Mouse (Mus musculus) MEL (cell line): ENCODE data around the gene Rpl26.

Source experiments
- CTCF ChIP-seq, 3 experiments: IDR thresholded peaks in 2 of 3; conservative IDR thresholded peaks in 1 of 3; 2 replicates each; pipeline ENCODE4 v1.5.1; 2011 to 2012; ENCODE audit warnings: low read length in 3 of 3, low read depth in 2 of 3, mild to moderate bottlenecking in 2 of 3, improper control_type of control experiment in 1 of 3, inconsistent platforms in 1 of 3, mixed read lengths in 1 of 3, moderate library complexity in 1 of 3; ENCODE audit not compliant: control insufficient read depth in 1 of 3, insufficient read depth in 1 of 3, poor library complexity in 1 of 3, severe bottlenecking in 1 of 3
- EP300 ChIP-seq, 2 experiments: IDR thresholded peaks; 2 replicates each; pipeline ENCODE4 v1.6.1; 2011; ENCODE audit warnings: improper control_type of control experiment in 2 of 2, low read length in 2 of 2, low read depth in 1 of 2, mild to moderate bottlenecking in 1 of 2
- KAT2A ChIP-seq: conservative IDR thresholded peaks from 2 replicates; pipeline ENCODE4 v1.6.1; 2012; ENCODE audit warnings: low read depth, low read length, improper control_type of control experiment, inconsistent platforms
- MAX ChIP-seq: IDR thresholded peaks from 2 replicates; pipeline ENCODE4 v1.6.1; 2011; ENCODE audit warnings: low read length, improper control_type of control experiment
- MEF2A ChIP-seq: IDR thresholded peaks from 2 replicates; pipeline ENCODE4 v1.6.1; 2014; ENCODE audit warnings: low read depth, mild to moderate bottlenecking, inconsistent platforms, low read length, improper control_type of control experiment; ENCODE audit not compliant: poor library complexity, insufficient replicate concordance, severe bottlenecking; ENCODE audit errors: extremely low read depth
- MXI1 ChIP-seq: IDR thresholded peaks from 2 replicates; pipeline ENCODE4 v1.6.1; 2011; ENCODE audit warnings: mild to moderate bottlenecking, low read depth, low read length, improper control_type of control experiment
- POLR2A ChIP-seq, 2 experiments: IDR thresholded peaks; 2 replicates each; pipeline ENCODE4 v1.6.1; 2011 to 2012; ENCODE audit warnings: low read length in 2 of 2, mild to moderate bottlenecking in 2 of 2, control low read depth in 1 of 2, improper control_type of control experiment in 1 of 2, low read depth in 1 of 2, moderate library complexity in 1 of 2; ENCODE audit not compliant: control insufficient read depth in 1 of 2, insufficient read depth in 1 of 2, poor library complexity in 1 of 2
- RCOR1 ChIP-seq: IDR thresholded peaks from 2 replicates; pipeline ENCODE4 v1.6.1; 2012; ENCODE audit warnings: low read depth, mild to moderate bottlenecking, inconsistent platforms, low read length, improper control_type of control experiment
- SIN3A ChIP-seq: IDR thresholded peaks from 2 replicates; pipeline ENCODE4 v1.6.1; 2012; ENCODE audit warnings: low read length, improper control_type of control experiment, inconsistent platforms
- TCF12 ChIP-seq: IDR thresholded peaks from 2 replicates; pipeline ENCODE4 v1.6.1; 2014; ENCODE audit warnings: low read depth, mild to moderate bottlenecking, inconsistent platforms, low read length, improper control_type of control experiment, moderate library complexity
- ZC3H11A ChIP-seq: IDR thresholded peaks from 2 replicates; pipeline ENCODE4 v1.6.1; 2012; ENCODE audit warnings: low read depth, mild to moderate bottlenecking, inconsistent platforms, low read length, improper control_type of control experiment
- ZNF384 ChIP-seq: IDR thresholded peaks from 2 replicates; pipeline ENCODE4 v1.6.1; 2012; ENCODE audit warnings: low read depth, mild to moderate bottlenecking, inconsistent platforms, low read length, improper control_type of control experiment

- TF ChIP-seq ZNF384 (no peak), TCF12 (no peak), CTCF (IDR thresholded peaks at IDR 0.05 in 2 of 3, conservative IDR thresholded peaks at IDR 0.05 in 1 of 3; ENCODE audit: control insufficient read depth in 1 of 3, insufficient read depth in 1 of 3, low read depth in 2 of 3, low read length in 3 of 3, poor library complexity in 1 of 3, severe bottlenecking in 1 of 3) (no peak), POLR2A (IDR thresholded peaks at IDR 0.05; ENCODE audit: control insufficient read depth in 1 of 2, insufficient read depth in 1 of 2, low read depth in 1 of 2, low read length in 2 of 2, poor library complexity in 1 of 2) (no peak), KAT2A (no peak), SIN3A (no peak), ZC3H11A (no peak), MEF2A (no peak), MAX (no peak), MXI1 (no peak), EP300 (IDR thresholded peaks at IDR 0.05; ENCODE audit: low read depth in 1 of 2, low read length in 2 of 2) (peak; percentile 47 to 69; a peak in 3 of 4 replicates), RCOR1 (peak; percentile 80)
Measured at GRCm38 (mm10) chr11:68864544-68865189, 36.7 kb upstream of the Rpl26 start.
